Mouse (Mus musculus): Measurements from ENCODE around the gene Enpp1. TPM values are rescaled to one million over a fixed set of nuclear protein-coding genes. Genes with fewer than 3 reads are reported as not detected.

Enpp1 gene
- total and polyA plus RNA-seq, 2 experiments from 2014 or later = 3.0 to 3.5 TPM

- Histone ChIP-seq H3K27ac (ENCODE audit: low read depth, low read length) (no peak overlapping the region), H3K4me3 (ENCODE audit: low read depth, low read length) (no peak overlapping the region), H3K9ac (replicated peaks; ENCODE audit: low read length, poor library complexity, severe bottlenecking) (no peak overlapping the region), H3K9me3 (ENCODE audit: low read length) (no peaks in the 10 kb centered on the region), H3K36me3 (ENCODE audit: insufficient read depth, low read length) (no peaks in the 10 kb centered on the region), H3K27me3 (ENCODE audit: insufficient read depth, low read length) (no peaks in the 10 kb centered on the region), H3K4me1 (ENCODE audit: insufficient read depth, low read length) (no peaks in the 10 kb centered on the region), H3K4me2 (ENCODE audit: low read depth, low read length, poor library complexity, severe bottlenecking) (no peak overlapping the region)
- DNase-seq (ENCODE audit: low spot score) (no peak), ATAC-seq (ENCODE audit: low FRiP score) (no peak)
- 30% methylated on average over 4 of the region's 4 CpGs for WGBS
- TF ChIP-seq CTCF (IDR thresholded peaks at IDR 0.05) = no peak
Observed at GRCm38 (mm10) chr10:24590546-24590945, 121.4 kb downstream of the Enpp1 start.

GRCm38 (mm10) chr10:24589238-24589637, 122.7 kb downstream of the Enpp1 start:
- no peaks in the 10 kb centered on the region for H3K27me3 ChIP-seq (ENCODE audit: insufficient read depth, low read length)
- no peak for ATAC-seq (ENCODE audit: low FRiP score)
- H3K4me1 ChIP-seq (ENCODE audit: insufficient read depth, low read length) = no peaks in the 10 kb centered on the region
- H3K9me3 ChIP-seq (ENCODE audit: low read length) = no peaks in the 10 kb centered on the region
- H3K36me3 ChIP-seq (ENCODE audit: insufficient read depth, low read length) = no peaks in the 10 kb centered on the region
- no peak overlapping the region for H3K27ac ChIP-seq (ENCODE audit: low read depth, low read length)
- no peak overlapping the region for H3K9ac ChIP-seq (replicated peaks; ENCODE audit: low read length, poor library complexity, severe bottlenecking)
- no peak overlapping the region for H3K4me3 ChIP-seq (ENCODE audit: low read depth, low read length)
- 93% methylated on average over 9 of the region's 9 CpGs for WGBS
- TF ChIP-seq CTCF (IDR thresholded peaks at IDR 0.05) = no peak
- no peak for DNase-seq (ENCODE audit: low spot score)
- no peak overlapping the region for H3K4me2 ChIP-seq (ENCODE audit: low read depth, low read length, poor library complexity, severe bottlenecking)

GRCm38 (mm10) chr10:24588824-24589223, 123.1 kb downstream of the Enpp1 start:
- no peak for TF ChIP-seq CTCF (IDR thresholded peaks at IDR 0.05)
- H3K4me2 ChIP-seq (ENCODE audit: low read depth, low read length, poor library complexity, severe bottlenecking) = no peak overlapping the region
- no peak overlapping the region for H3K27ac ChIP-seq (ENCODE audit: low read depth, low read length)
- H3K9ac ChIP-seq (replicated peaks; ENCODE audit: low read length, poor library complexity, severe bottlenecking) = no peak overlapping the region
- no peak for DNase-seq (ENCODE audit: low spot score)
- no peaks in the 10 kb centered on the region for H3K9me3 ChIP-seq (ENCODE audit: low read length)
- no peaks in the 10 kb centered on the region for H3K27me3 ChIP-seq (ENCODE audit: insufficient read depth, low read length)
- no peaks in the 10 kb centered on the region for H3K4me1 ChIP-seq (ENCODE audit: insufficient read depth, low read length)
- 85% methylated on average over 4 of the region's 4 CpGs for WGBS
- H3K4me3 ChIP-seq (ENCODE audit: low read depth, low read length) = no peak overlapping the region
- ATAC-seq (ENCODE audit: low FRiP score) = no peak
- no peaks in the 10 kb centered on the region for H3K36me3 ChIP-seq (ENCODE audit: insufficient read depth, low read length)

Other genes starting within 250 kb of the Enpp1 start
- 10.0 and 16.2 TPM in 2 replicates for gene Ccn2, start 116.7 kb downstream of the Enpp1 start, total RNA-seq (2014; rRNA removed)
- gene Ccn2, start 116.7 kb downstream of the Enpp1 start, polyA plus RNA-seq (2015; fragmentation: Nextera tagmentation; extraction: Ambion mirVana) = 2.3 and 3.7 TPM in 2 replicates
- gene Enpp3, start 130.7 kb upstream of the Enpp1 start, total RNA-seq (2014; rRNA removed) = 1.6 and 2.6 TPM in 2 replicates
- gene Enpp3, start 130.7 kb upstream of the Enpp1 start, polyA plus RNA-seq (2015; fragmentation: Nextera tagmentation; extraction: Ambion mirVana) = 1.2 and 1.7 TPM in 2 replicates
- 40.3 and 55.0 TPM in 2 replicates for gene Med23, start 157.8 kb upstream of the Enpp1 start, total RNA-seq (2014; rRNA removed)
- gene Med23, start 157.8 kb upstream of the Enpp1 start, polyA plus RNA-seq (2015; fragmentation: Nextera tagmentation; extraction: Ambion mirVana) = 15.1 and 19.0 TPM in 2 replicates
- gene Arg1, start 215.3 kb upstream of the Enpp1 start, total RNA-seq (2014; rRNA removed) = 0.28 and 0.71 TPM in 2 replicates
- 0.68 and 0.99 TPM in 2 replicates for gene Arg1, start 215.3 kb upstream of the Enpp1 start, polyA plus RNA-seq (2015; fragmentation: Nextera tagmentation; extraction: Ambion mirVana)

All from midbrain, postnatal 0 days (tissue).